In the genomic region with DNA sequence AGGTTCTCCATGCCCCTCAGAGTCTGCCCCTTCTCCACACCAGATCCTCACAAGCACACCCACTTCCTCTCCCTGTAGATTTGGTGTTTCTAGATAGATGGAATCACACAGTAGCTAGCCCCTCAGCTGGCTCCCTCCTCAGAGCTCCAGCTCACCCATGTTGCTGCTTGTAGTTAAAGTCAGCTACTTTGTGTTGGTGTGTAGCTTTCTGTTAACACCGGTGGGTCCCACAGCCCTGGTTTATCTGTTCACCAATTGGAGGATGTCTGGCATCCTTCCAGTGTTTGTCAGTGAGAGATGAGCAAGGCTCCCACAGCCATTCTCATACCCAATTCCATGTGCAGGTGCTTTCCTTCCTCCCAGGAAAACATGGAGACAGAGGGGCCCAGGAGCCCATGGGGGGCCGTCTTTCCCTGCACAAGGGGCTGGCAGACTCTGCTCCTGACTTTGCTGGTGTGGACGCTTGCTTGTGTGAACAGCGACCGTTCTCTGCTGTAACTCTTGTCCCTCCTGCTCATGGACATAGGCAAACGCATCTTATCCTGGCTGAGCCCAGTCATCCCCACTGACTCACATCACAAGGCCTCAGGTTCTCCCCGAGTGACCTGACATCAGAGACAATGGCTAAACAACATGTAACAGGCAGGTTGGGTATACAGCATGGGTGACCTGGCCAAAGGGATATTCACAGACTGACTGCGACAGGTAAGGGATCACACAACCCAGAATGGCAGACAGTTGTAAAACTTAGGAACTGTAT, we compare ENCODE assay signal across 18 mouse cellular contexts.
DNase-seq lines count a peak whose midpoint lies in the region; ATAC-seq and TF ChIP-seq lines count a peak whose summit lies in the region.
"Had no signal": no experiment of that assay in that cellular context is flagged by ENCODE, and none has a peak within 500 bp of the region (broad histone marks: within the 10 kb centered on the region; RNA-seq: fewer than 3 reads in every experiment).

No protein-coding gene starts in this region.

- no peak for ATAC-seq in hindbrain, embryonic 13.5 days (ENCODE audit: low FRiP score)
- ATAC-seq in hindbrain, embryonic 16.5 days: no peak

- H3K27ac ChIP-seq in hindbrain, embryonic 13.5 days: peak overlapping the region; percentile 48; the same call in 1 of the 2 replicates
- no peak overlapping the region for H3K27ac ChIP-seq in hindbrain, embryonic 16.5 days (ENCODE audit: low read depth, low read length)
- 0 out of 2 replicates have a peak overlapping the region, but pooled peaks have one; percentile 24 for H3K27ac ChIP-seq in thymus, adult 2 months (ENCODE audit: control insufficient read depth, insufficient read depth, low read length)
- H3K27ac ChIP-seq: embryonic facial prominence, embryonic 10.5 days; heart, embryonic 13.5 days; limb, embryonic 15.5 days; midbrain, embryonic 10.5 days had no signal

- WGBS in hindbrain, embryonic 13.5 days: 80% methylated on average over 8 of the region's 8 CpGs
- WGBS in hindbrain, embryonic 16.5 days: 76% methylated on average over 8 of the region's 8 CpGs
- WGBS in thymus, adult 2 months: 84% methylated on average over 8 of the region's 8 CpGs

- TF ChIP-seq POLR2A in thymus, adult 2 months (IDR thresholded peaks at IDR 0.05; ENCODE audit: control insufficient read depth, extremely low read depth, insufficient read depth, low read length, poor library complexity): no peak

- H3K36me3 ChIP-seq in hindbrain, embryonic 13.5 days: no peaks in the 10 kb centered on the region
- no peaks in the 10 kb centered on the region for H3K36me3 ChIP-seq in hindbrain, embryonic 16.5 days (ENCODE audit: control insufficient read depth, insufficient read depth, low read length)
- no peaks in the 10 kb centered on the region for H3K36me3 ChIP-seq in thymus, adult 2 months (ENCODE audit: control insufficient read depth, insufficient read depth, low read length)
- H3K36me3 ChIP-seq: embryonic facial prominence, embryonic 10.5 days; limb, embryonic 15.5 days; midbrain, embryonic 10.5 days had no signal

- no peak for TF ChIP-seq CTCF in thymus, adult 2 months (IDR thresholded peaks at IDR 0.05; ENCODE audit: borderline replicate concordance, control insufficient read depth, extremely low read depth, insufficient read depth, low read length, poor library complexity)

- H3K27me3 ChIP-seq in hindbrain, embryonic 13.5 days: no peaks in the 10 kb centered on the region
- no peaks in the 10 kb centered on the region for H3K27me3 ChIP-seq in hindbrain, embryonic 16.5 days (replicated peaks; ENCODE audit: control insufficient read depth, insufficient read depth, low read length)
- H3K27me3 ChIP-seq in thymus, adult 2 months (ENCODE audit: control insufficient read depth, insufficient read depth, low read length): no peaks in the 10 kb centered on the region
- H3K27me3 ChIP-seq: heart, embryonic 13.5 days; limb, embryonic 15.5 days had no signal

- H3K4me3 ChIP-seq in hindbrain, embryonic 13.5 days: no peak overlapping the region
- H3K4me3 ChIP-seq in hindbrain, embryonic 16.5 days (ENCODE audit: low read length): no peak overlapping the region
- H3K4me3 ChIP-seq in thymus, adult 2 months (ENCODE audit: control insufficient read depth, insufficient read depth, low read length): no peak overlapping the region
- H3K4me3 ChIP-seq: embryonic facial prominence, embryonic 10.5 days; heart, embryonic 13.5 days; limb, embryonic 15.5 days; midbrain, embryonic 10.5 days had no signal

- H3K9me3 ChIP-seq in hindbrain, embryonic 13.5 days: no peaks in the 10 kb centered on the region
- H3K9me3 ChIP-seq in hindbrain, embryonic 16.5 days (ENCODE audit: control insufficient read depth, low read length): no peaks in the 10 kb centered on the region
- H3K9me3 ChIP-seq: embryonic facial prominence, embryonic 10.5 days; G1E; heart, embryonic 13.5 days; limb, embryonic 15.5 days; midbrain, embryonic 10.5 days had no signal

- no peak overlapping the region for H3K9ac ChIP-seq in hindbrain, embryonic 13.5 days
- H3K9ac ChIP-seq in hindbrain, embryonic 16.5 days (ENCODE audit: low read depth, low read length): no peak overlapping the region
- H3K9ac ChIP-seq: heart, embryonic 13.5 days; limb, embryonic 15.5 days had no signal

- peak; percentile 14 for DNase-seq in cerebellum, adult 11-12 months
- no peak for DNase-seq in cerebellum, adult 18-20 months
- DNase-seq in thymus, adult 2 months: no peak
- no peak for DNase-seq in thymus, postnatal 10 days (ENCODE audit: low spot score in 2 of 2)
- DNase-seq in kidney, postnatal 10 days: no peak
- DNase-seq: heart, adult 18-20 months; heart, postnatal 36 days; kidney, adult 9 months; kidney, postnatal 36 days; right cerebral cortex, postnatal 25 days; thymus, postnatal 25 days had no signal

- H3K4me1 ChIP-seq in hindbrain, embryonic 13.5 days (replicated peaks): peaks cover 48% of the 10 kb centered on the region
- H3K4me1 ChIP-seq in hindbrain, embryonic 16.5 days (ENCODE audit: control insufficient read depth, insufficient read depth, low read depth, low read length): peaks cover 23% of the 10 kb centered on the region
- peaks cover 25% of the 10 kb centered on the region for H3K4me1 ChIP-seq in thymus, adult 2 months (replicated peaks; ENCODE audit: control insufficient read depth, insufficient read depth, low read length)

- no peak overlapping the region for H3K4me2 ChIP-seq in hindbrain, embryonic 13.5 days
- H3K4me2 ChIP-seq in hindbrain, embryonic 16.5 days (ENCODE audit: low read length): no peak overlapping the region
- H3K4me2 ChIP-seq: heart, embryonic 13.5 days; limb, embryonic 15.5 days had no signal
